Mouse (Mus musculus): ENCODE results near the gene 4930426L09Rik.

- TF ChIP-seq CTCF (IDR thresholded peaks at IDR 0.05; ENCODE audit: insufficient read depth, low read length) = no peak
- TF ChIP-seq POLR2A (IDR thresholded peaks at IDR 0.05; ENCODE audit: borderline replicate concordance, extremely low read depth, low read depth, low read length) = no peak
These were observed 1.5 kb upstream of the 4930426L09Rik start for GRCm38 (mm10) chr2:18996451-18997211.
